Mouse (Mus musculus): ENCODE results near the gene Pafah1b2. TPM values are rescaled to one million over a fixed set of nuclear protein-coding genes. Genes with fewer than 3 reads are reported as not detected.

Pafah1b2 gene
- polyA plus RNA-seq, 1 experiment = 111 TPM

GRCm38 (mm10) chr9:46011094-46011970 is 1.2 kb downstream of the Pafah1b2 start:
- Histone ChIP-seq H3K27me3 (ENCODE audit: control insufficient read depth, insufficient read depth, low read length) (no peaks in the 10 kb centered on the region), H3K4me1 (ENCODE audit: control insufficient read depth, insufficient read depth, low read length) (peaks cover 4% of the 10 kb centered on the region; the same call in 1 of the 2 replicates), H3K4me3 (replicated peaks; ENCODE audit: insufficient read depth, low read depth, low read length) (peak overlapping the region; percentile 55), H3K27ac (ENCODE audit: insufficient read depth, low read length) (peak overlapping the region; percentile 84; the same call in 1 of the 2 replicates)
- DNase-seq = no peak
- TF ChIP-seq POLR2A (IDR thresholded peaks at IDR 0.05; ENCODE audit: borderline replicate concordance, insufficient read depth, low read length) (no peak), CTCF (IDR thresholded peaks at IDR 0.05; ENCODE audit: borderline replicate concordance, insufficient read depth, low read depth, low read length) (no peak)
- WGBS = 66% methylated on average over 3 of the region's 3 CpGs

- no peaks in the 10 kb centered on the region for H3K27me3 ChIP-seq (ENCODE audit: control insufficient read depth, insufficient read depth, low read length)
- no peak overlapping the region for H3K27ac ChIP-seq (ENCODE audit: insufficient read depth, low read length)
- peaks cover 3% of the 10 kb centered on the region; the same call in 1 of the 2 replicates for H3K4me1 ChIP-seq (ENCODE audit: control insufficient read depth, insufficient read depth, low read length)
- no peak overlapping the region for H3K4me3 ChIP-seq (replicated peaks; ENCODE audit: insufficient read depth, low read depth, low read length)
- DNase-seq = no peak
- no peak for TF ChIP-seq CTCF (IDR thresholded peaks at IDR 0.05; ENCODE audit: borderline replicate concordance, insufficient read depth, low read depth, low read length)
- TF ChIP-seq POLR2A (IDR thresholded peaks at IDR 0.05; ENCODE audit: borderline replicate concordance, insufficient read depth, low read length) = no peak
- WGBS = 82% methylated on average over 1 of the region's 1 CpGs
Measured at GRCm38 (mm10) chr9:46009669-46009983, 2.9 kb downstream of the Pafah1b2 start.

GRCm38 (mm10) chr9:46008931-46009668 is 3.4 kb downstream of the Pafah1b2 start:
- Histone ChIP-seq H3K27ac (ENCODE audit: insufficient read depth, low read length) (no peak overlapping the region), H3K4me3 (replicated peaks; ENCODE audit: insufficient read depth, low read depth, low read length) (no peak overlapping the region), H3K27me3 (ENCODE audit: control insufficient read depth, insufficient read depth, low read length) (no peaks in the 10 kb centered on the region), H3K4me1 (ENCODE audit: control insufficient read depth, insufficient read depth, low read length) (peaks cover 3% of the 10 kb centered on the region; the same call in 1 of the 2 replicates)
- TF ChIP-seq CTCF (IDR thresholded peaks at IDR 0.05; ENCODE audit: borderline replicate concordance, insufficient read depth, low read depth, low read length) (no peak), POLR2A (IDR thresholded peaks at IDR 0.05; ENCODE audit: borderline replicate concordance, insufficient read depth, low read length) (no peak)
- DNase-seq = no peak
- 91% methylated on average over 6 of the region's 7 CpGs for WGBS

- TF ChIP-seq POLR2A (IDR thresholded peaks at IDR 0.05; ENCODE audit: borderline replicate concordance, insufficient read depth, low read length) = no peak
- no peak for TF ChIP-seq CTCF (IDR thresholded peaks at IDR 0.05; ENCODE audit: borderline replicate concordance, insufficient read depth, low read depth, low read length)
- no peak overlapping the region for H3K4me3 ChIP-seq (replicated peaks; ENCODE audit: insufficient read depth, low read depth, low read length)
- 58% methylated on average over 5 of the region's 5 CpGs for WGBS
- no peak overlapping the region for H3K27ac ChIP-seq (ENCODE audit: insufficient read depth, low read length)
- DNase-seq = no peak
- H3K27me3 ChIP-seq (ENCODE audit: control insufficient read depth, insufficient read depth, low read length) = no peaks in the 10 kb centered on the region
- no peaks in the 10 kb centered on the region; the same call in 1 of the 2 replicates for H3K4me1 ChIP-seq (ENCODE audit: control insufficient read depth, insufficient read depth, low read length)
Measured at GRCm38 (mm10) chr9:46006224-46006623, 6.3 kb downstream of the Pafah1b2 start.

- TF ChIP-seq POLR2A (IDR thresholded peaks at IDR 0.05; ENCODE audit: borderline replicate concordance, insufficient read depth, low read length) (no peak), CTCF (IDR thresholded peaks at IDR 0.05; ENCODE audit: borderline replicate concordance, insufficient read depth, low read depth, low read length) (no peak)
- no peaks in the 10 kb centered on the region for H3K27me3 ChIP-seq (ENCODE audit: control insufficient read depth, insufficient read depth, low read length)
- H3K4me1 ChIP-seq (ENCODE audit: control insufficient read depth, insufficient read depth, low read length) = no peaks in the 10 kb centered on the region
- no peak for DNase-seq
- H3K27ac ChIP-seq (ENCODE audit: insufficient read depth, low read length) = no peak overlapping the region
- no peak overlapping the region for H3K4me3 ChIP-seq (replicated peaks; ENCODE audit: insufficient read depth, low read depth, low read length)
- 56% methylated on average over 3 of the region's 3 CpGs for WGBS
Measured at GRCm38 (mm10) chr9:46004529-46004928, 8.0 kb downstream of the Pafah1b2 start.

- H3K27ac ChIP-seq (ENCODE audit: insufficient read depth, low read length) = no peak overlapping the region
- no peaks in the 10 kb centered on the region for H3K27me3 ChIP-seq (ENCODE audit: control insufficient read depth, insufficient read depth, low read length)
- H3K4me1 ChIP-seq (ENCODE audit: control insufficient read depth, insufficient read depth, low read length) = no peaks in the 10 kb centered on the region
- WGBS = 6% methylated on average over 7 of the region's 7 CpGs
- DNase-seq = peak; percentile 67 to 88
- TF ChIP-seq CTCF (IDR thresholded peaks at IDR 0.05; ENCODE audit: borderline replicate concordance, insufficient read depth, low read depth, low read length) (peak; percentile 82), POLR2A (IDR thresholded peaks at IDR 0.05; ENCODE audit: borderline replicate concordance, insufficient read depth, low read length) (no peak)
- no peak overlapping the region for H3K4me3 ChIP-seq (replicated peaks; ENCODE audit: insufficient read depth, low read depth, low read length)
Measured at GRCm38 (mm10) chr9:46003729-46004128, 8.8 kb downstream of the Pafah1b2 start.

- Histone ChIP-seq H3K27me3 (ENCODE audit: control insufficient read depth, insufficient read depth, low read length) (no peaks in the 10 kb centered on the region), H3K4me1 (ENCODE audit: control insufficient read depth, insufficient read depth, low read length) (no peaks in the 10 kb centered on the region), H3K27ac (ENCODE audit: insufficient read depth, low read length) (peak overlapping the region; percentile 23; the same call in 1 of the 2 replicates), H3K4me3 (replicated peaks; ENCODE audit: insufficient read depth, low read depth, low read length) (no peak overlapping the region)
- no peak for DNase-seq
- 42% methylated on average over 4 of the region's 4 CpGs for WGBS
- no peak for TF ChIP-seq POLR2A (IDR thresholded peaks at IDR 0.05; ENCODE audit: borderline replicate concordance, insufficient read depth, low read length)
- no peak for TF ChIP-seq CTCF (IDR thresholded peaks at IDR 0.05; ENCODE audit: borderline replicate concordance, insufficient read depth, low read depth, low read length)
Measured at GRCm38 (mm10) chr9:45999009-45999408, 13.5 kb downstream of the Pafah1b2 start.
